In the genomic region with DNA sequence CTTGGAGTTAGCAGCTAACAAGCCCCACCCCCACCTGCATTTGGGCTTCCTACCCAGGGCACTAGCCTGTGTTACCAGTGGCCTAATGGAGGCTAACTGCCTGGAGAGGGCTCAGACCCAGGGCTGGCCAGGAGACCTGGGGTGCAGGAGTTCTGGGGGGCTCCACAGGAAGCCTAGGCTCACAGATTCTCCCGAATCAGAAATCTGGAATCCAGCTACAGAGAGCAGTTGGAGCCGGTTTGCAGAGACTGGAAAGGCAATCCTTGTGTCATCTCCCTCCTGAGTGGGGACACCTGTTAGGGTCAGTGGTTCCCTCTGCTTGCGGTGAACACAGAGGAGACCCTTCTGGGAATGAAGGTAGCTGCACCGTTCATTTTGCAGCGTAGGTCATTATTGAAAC, we compare ENCODE assay signal across 24 mouse cellular contexts. TPM values are rescaled to one million over a fixed set of nuclear protein-coding genes. Genes with fewer than 3 reads are reported as not detected.
DNase-seq lines count a peak whose midpoint lies in the region; ATAC-seq and TF ChIP-seq lines count a peak whose summit lies in the region.
"Had no signal": no experiment of that assay in that cellular context is flagged by ENCODE, and none has a peak within 500 bp of the region (broad histone marks: within the 10 kb centered on the region; RNA-seq: fewer than 3 reads in every experiment).

No protein-coding gene starts in this region.

- 64% methylated on average over 5 of the region's 5 CpGs for WGBS in heart, embryonic 11.5 days (ENCODE audit: insufficient replicate concordance)
- 66% methylated on average over 5 of the region's 5 CpGs for WGBS in liver, postnatal 0 days (ENCODE audit: insufficient replicate concordance)

- H3K4me1 ChIP-seq in heart, embryonic 11.5 days (ENCODE audit: control insufficient read depth, insufficient read depth, low read length) = peaks cover 36% of the 10 kb centered on the region
- H3K4me1 ChIP-seq in liver, postnatal 0 days (ENCODE audit: insufficient read depth) = peaks cover 54% of the 10 kb centered on the region

- TF ChIP-seq CTCF in liver, postnatal 0 days (IDR thresholded peaks at IDR 0.05; ENCODE audit: low read depth) = no peak

- H3K4me2 ChIP-seq in heart, embryonic 11.5 days = no peak overlapping the region
- H3K4me2 ChIP-seq in liver, postnatal 0 days (ENCODE audit: low read depth, low read length) = no peak overlapping the region
- H3K4me2 ChIP-seq: embryonic facial prominence, embryonic 15.5 days; heart, embryonic 13.5 days; hindbrain, embryonic 13.5 days; limb, embryonic 12.5 days; midbrain, embryonic 15.5 days; neural tube, embryonic 15.5 days had no signal

- peaks cover 6% of the 10 kb centered on the region for H3K27me3 ChIP-seq in heart, embryonic 11.5 days (ENCODE audit: control insufficient read depth, insufficient read depth, low read length)
- H3K27me3 ChIP-seq in liver, postnatal 0 days (ENCODE audit: insufficient read depth, low read length) = no peaks in the 10 kb centered on the region
- H3K27me3 ChIP-seq: embryonic facial prominence, embryonic 15.5 days had no signal

- H3K9me3 ChIP-seq in heart, embryonic 11.5 days (replicated peaks; ENCODE audit: control insufficient read depth, low read length) = no peaks in the 10 kb centered on the region
- no peaks in the 10 kb centered on the region for H3K9me3 ChIP-seq in liver, postnatal 0 days (ENCODE audit: low read length)
- H3K9me3 ChIP-seq: embryonic facial prominence, embryonic 15.5 days; heart, embryonic 13.5 days; hindbrain, embryonic 13.5 days; limb, embryonic 12.5 days; midbrain, embryonic 15.5 days; neural tube, embryonic 15.5 days had no signal

- 0 out of 2 replicates have a peak overlapping the region, but pooled peaks have one; percentile 28 for H3K9ac ChIP-seq in heart, embryonic 11.5 days (ENCODE audit: low read depth, low read length)
- no peak overlapping the region for H3K9ac ChIP-seq in liver, postnatal 0 days (replicated peaks)
- H3K9ac ChIP-seq: embryonic facial prominence, embryonic 15.5 days; heart, embryonic 13.5 days; hindbrain, embryonic 13.5 days; limb, embryonic 12.5 days; liver, embryonic 14.5 days; midbrain, embryonic 15.5 days; neural tube, embryonic 15.5 days had no signal

- no peak overlapping the region for H3K4me3 ChIP-seq in heart, embryonic 11.5 days (ENCODE audit: low read depth, low read length)
- H3K4me3 ChIP-seq in liver, postnatal 0 days (ENCODE audit: low read depth, low read length) = no peak overlapping the region
- H3K4me3 ChIP-seq: embryonic facial prominence, embryonic 15.5 days; heart, embryonic 13.5 days; hindbrain, embryonic 13.5 days; limb, embryonic 12.5 days; midbrain, embryonic 15.5 days; myocyte; neural tube, embryonic 15.5 days had no signal

- TF ChIP-seq EP300 in liver, postnatal 0 days (IDR thresholded peaks at IDR 0.05; ENCODE audit: low read depth) = no peak

- H3K36me3 ChIP-seq in heart, embryonic 11.5 days (ENCODE audit: control insufficient read depth, insufficient read depth, low read length) = no peaks in the 10 kb centered on the region
- H3K36me3 ChIP-seq in liver, postnatal 0 days (replicated peaks; ENCODE audit: insufficient read depth, low read length) = no peaks in the 10 kb centered on the region
- H3K36me3 ChIP-seq: embryonic facial prominence, embryonic 15.5 days; heart, embryonic 13.5 days; hindbrain, embryonic 13.5 days; limb, embryonic 12.5 days; midbrain, embryonic 15.5 days; neural tube, embryonic 15.5 days had no signal

- ATAC-seq in heart, embryonic 11.5 days (replicated peaks; ENCODE audit: insufficient number of reproducible peaks, low FRiP score, low TSS enrichment) = no peak
- ATAC-seq in liver, postnatal 0 days = no peak
- ATAC-seq: inflammation-experienced regulatory T-cells, adult 6 months; midbrain, embryonic 15.5 days had no signal

- no peak overlapping the region for H3K27ac ChIP-seq in heart, embryonic 11.5 days (ENCODE audit: low read depth, low read length)
- peak overlapping the region; percentile 18; the same call in 1 of the 2 replicates for H3K27ac ChIP-seq in liver, postnatal 0 days (ENCODE audit: low read depth)
- H3K27ac ChIP-seq: embryonic facial prominence, embryonic 15.5 days; heart, embryonic 13.5 days; hindbrain, embryonic 13.5 days; limb, embryonic 12.5 days; liver, embryonic 14.5 days; midbrain, embryonic 15.5 days; neural tube, embryonic 15.5 days; stomach, postnatal 0 days had no signal

- peak; percentile 67 for DNase-seq in cerebellum, adult 11-12 months
- no peak for DNase-seq in cerebellum, postnatal 4 days (ENCODE audit: low spot score in 2 of 2)
- no peak for DNase-seq in heart, adult 18-20 months
- DNase-seq in liver, postnatal 0 days = no peak
- no peak for DNase-seq in liver
- peak; percentile 45 to 57 for DNase-seq in cerebellum, postnatal 25 days
- DNase-seq in lung, adult 18-20 months = no peak
- DNase-seq: adrenal gland, postnatal 14 days; kidney, adult 2 months; kidney, postnatal 25 days; layer of hippocampus, postnatal 36 days; thymus, adult 2 months; thymus, postnatal 4 days had no signal

RNA-seq across cellular contexts. Expression of a gene that starts 5.8 kb away (rescaled TPM):
- 5.0 and 5.1 TPM in 2 replicates for polyA plus RNA-seq in heart, embryonic 11.5 days (2014; fragmentation: Nextera tagmentation; extraction: Ambion mirVana)
- total RNA-seq in heart, adult 18-20 months (2021) = 1 to 10 TPM; 3.5 to 4.1 TPM
- 22.1 and 23.7 TPM in 2 replicates for polyA plus RNA-seq in liver, postnatal 0 days (2015; fragmentation: Nextera tagmentation; extraction: Ambion mirVana)

RNA-seq across cellular contexts. Expression of a gene that starts 12.7 kb away (rescaled TPM):
- 781 and 853 TPM in 2 replicates for polyA plus RNA-seq in heart, embryonic 11.5 days (2014; fragmentation: Nextera tagmentation; extraction: Ambion mirVana)
- 100 to 1,000 TPM; 681 to 698 TPM for total RNA-seq in heart, adult 18-20 months (2021)
- polyA plus RNA-seq in liver, postnatal 0 days (2015; fragmentation: Nextera tagmentation; extraction: Ambion mirVana) = 793 and 837 TPM in 2 replicates

RNA-seq across cellular contexts. Expression of a gene that starts 46.2 kb away (rescaled TPM):
- polyA plus RNA-seq in heart, embryonic 11.5 days (2014; fragmentation: Nextera tagmentation; extraction: Ambion mirVana) = 0.20 and 0.50 TPM in 2 replicates
- under 1 TPM in 1 of 2 experiments, not detected in 1; 0.46 TPM for total RNA-seq in heart, adult 18-20 months (2021)
- 0.13 TPM in 1 of 2 replicates, not detected in the other for polyA plus RNA-seq in liver, postnatal 0 days (2015; fragmentation: Nextera tagmentation; extraction: Ambion mirVana)
- polyA plus RNA-seq: inflammation-experienced regulatory T-cells, adult 6 months had no signal

Comparison
In these comparisons a context has a peak if more than half of its experiments do, and no peak if none do; other contexts are left out.
1. DNase-seq: peak in cerebellum, adult 11-12 months (single experiment) and cerebellum, postnatal 25 days (2 of 2); none in cerebellum, postnatal 4 days (0 of 2), heart, adult 18-20 months (0 of 2), liver, postnatal 0 days (single experiment), liver (single experiment) and lung, adult 18-20 months (0 of 2).